Mouse (Mus musculus) embryonic facial prominence, embryonic 11.5 days (tissue): ENCODE measurements around the gene Zfp46. TPM values are rescaled to one million over a fixed set of nuclear protein-coding genes. Genes with fewer than 3 reads are reported as not detected.

ENCODE experiments used
- ATAC-seq: fragments of 200-750 bp; cut with Nextera tagmentation; replicated peaks from 2 replicates; pipeline ENCODE4 v1.8.0; 2017; ENCODE audit warnings: low read depth; ENCODE audit not compliant: insufficient number of reproducible peaks, low FRiP score, low TSS enrichment
- DNase-seq: peaks from one replicate; pipeline ENCODE4 v3.0.0-alpha.2; 2015; ENCODE audit warnings: low spot score
- H3K27ac ChIP-seq: fragments of 300-500 bp; sonication (generic); replicated peaks from 2 replicates; pipeline ENCODE4 v1.5.1; 2014; ENCODE audit warnings: mild to moderate bottlenecking, low read depth, low read length, control low read depth
- H3K27me3 ChIP-seq: fragments of 300-500 bp; sonication (generic); 2 replicates; pipeline ENCODE4 v1.6.1; 2014; ENCODE audit warnings: mild to moderate bottlenecking, low read length, moderate library complexity, mixed read lengths; ENCODE audit not compliant: control insufficient read depth, insufficient read depth
- H3K36me3 ChIP-seq: fragments of 300-500 bp; sonication (generic); replicated peaks from 2 replicates; pipeline ENCODE4 v1.6.1; 2014; ENCODE audit warnings: low read depth, mild to moderate bottlenecking, low read length, moderate library complexity, mixed read lengths; ENCODE audit not compliant: control insufficient read depth, insufficient read depth
- H3K4me1 ChIP-seq: fragments of 300-500 bp; sonication (generic); 2 replicates; pipeline ENCODE4 v1.6.1; 2014; ENCODE audit warnings: low read length, mixed read lengths; ENCODE audit not compliant: control insufficient read depth, insufficient read depth
- H3K4me2 ChIP-seq: fragments of 300-500 bp; sonication (generic); 2 replicates; pipeline ENCODE4 v1.6.1; 2014; ENCODE audit warnings: low read depth, mild to moderate bottlenecking, control low read depth, low read length, moderate library complexity
- H3K4me3 ChIP-seq: fragments of 300-500 bp; sonication (generic); 2 replicates; pipeline ENCODE4 v1.5.1; 2014; ENCODE audit warnings: low read depth, low read length, control low read depth
- H3K9ac ChIP-seq: fragments of 300-500 bp; sonication (generic); replicated peaks from 2 replicates; pipeline ENCODE4 v1.6.1; 2014; ENCODE audit warnings: mild to moderate bottlenecking, control low read depth, low read length
- H3K9me3 ChIP-seq: fragments of 300-500 bp; sonication (generic); replicated peaks from 2 replicates; pipeline ENCODE4 v1.6.1; 2016; ENCODE audit warnings: mild to moderate bottlenecking, low read length, inconsistent platforms, mixed read lengths; ENCODE audit not compliant: control insufficient read depth
- WGBS: fragments of 180-500 bp; shearing (Covaris S2); extraction: QIAGEN DNeasy Blood & Tissue Kit; methylation state at CpG from one replicate; pipeline ENCODE4 v1.1.7; 2014; 5-methylcytosine and 5-hydroxymethylcytosine counted together
- polyA plus RNA-seq: library from polyadenylated mRNA; unstranded; fragments of >200 nt; fragmentation: Nextera tagmentation; extraction: Ambion mirVana; gene quantifications from 2 replicates; pipeline ENCODE4 v1.2.1, GENCODE M21; 2014

The Zfp46 gene
- polyA plus RNA-seq, 1 experiment from 2014 or later, result 28.0 TPM

- Histone ChIP-seq H3K36me3 (no peaks in the 10 kb centered on the region), H3K4me3 (no peak overlapping the region), H3K9ac (no peak overlapping the region), H3K4me1 (peaks cover 22% of the 10 kb centered on the region), H3K4me2 (no peak overlapping the region), H3K9me3 (no peaks in the 10 kb centered on the region), H3K27me3 (peaks cover 45% of the 10 kb centered on the region), H3K27ac (no peak overlapping the region)
- DNase-seq (no peak), ATAC-seq (no peak)
- WGBS, result 58% methylated on average over 7 of the region's 7 CpGs
These were observed 40.3 kb upstream of the Zfp46 start for GRCm38 (mm10) chr4:136244208-136244607.

- peaks cover 22% of the 10 kb centered on the region for H3K4me1 ChIP-seq
These were observed 38.8 kb upstream of the Zfp46 start for GRCm38 (mm10) chr4:136245681-136246080.

GRCm38 (mm10) chr4:136246568-136246969, 37.9 kb upstream of the Zfp46 start:
- Histone ChIP-seq H3K4me3 (no peak overlapping the region), H3K27me3 (peaks cover 55% of the 10 kb centered on the region), H3K9me3 (no peaks in the 10 kb centered on the region), H3K36me3 (no peaks in the 10 kb centered on the region), H3K4me1 (peaks cover 22% of the 10 kb centered on the region), H3K27ac (no peak overlapping the region), H3K9ac (no peak overlapping the region), H3K4me2 (no peak overlapping the region)
- no peak for DNase-seq
- WGBS, result 3% methylated on average over 12 of the region's 12 CpGs
- ATAC-seq, result no peak

More at GRCm38 (mm10) chr4:136245681-136246080, 38.8 kb upstream of the Zfp46 start:
- Histone ChIP-seq H3K9me3 (no peaks in the 10 kb centered on the region), H3K36me3 (no peaks in the 10 kb centered on the region), H3K27ac (no peak overlapping the region), H3K4me2 (no peak overlapping the region), H3K9ac (no peak overlapping the region), H3K27me3 (peaks cover 55% of the 10 kb centered on the region), H3K4me3 (no peak overlapping the region)
- 38% methylated on average over 5 of the region's 5 CpGs for WGBS
- no peak for ATAC-seq
- DNase-seq, result no peak

GRCm38 (mm10) chr4:136247386-136247728, 37.1 kb upstream of the Zfp46 start:
- Histone ChIP-seq H3K27ac (no peak overlapping the region), H3K9ac (no peak overlapping the region), H3K9me3 (no peaks in the 10 kb centered on the region), H3K27me3 (peaks cover 55% of the 10 kb centered on the region), H3K4me1 (peaks cover 22% of the 10 kb centered on the region), H3K4me2 (peak overlapping the region; percentile 90), H3K36me3 (no peaks in the 10 kb centered on the region), H3K4me3 (peak overlapping the region; percentile 46)
- under 1% methylated on average over 14 of the region's 14 CpGs for WGBS
- DNase-seq, result peak; percentile 28
- ATAC-seq, result no peak

DNA sequence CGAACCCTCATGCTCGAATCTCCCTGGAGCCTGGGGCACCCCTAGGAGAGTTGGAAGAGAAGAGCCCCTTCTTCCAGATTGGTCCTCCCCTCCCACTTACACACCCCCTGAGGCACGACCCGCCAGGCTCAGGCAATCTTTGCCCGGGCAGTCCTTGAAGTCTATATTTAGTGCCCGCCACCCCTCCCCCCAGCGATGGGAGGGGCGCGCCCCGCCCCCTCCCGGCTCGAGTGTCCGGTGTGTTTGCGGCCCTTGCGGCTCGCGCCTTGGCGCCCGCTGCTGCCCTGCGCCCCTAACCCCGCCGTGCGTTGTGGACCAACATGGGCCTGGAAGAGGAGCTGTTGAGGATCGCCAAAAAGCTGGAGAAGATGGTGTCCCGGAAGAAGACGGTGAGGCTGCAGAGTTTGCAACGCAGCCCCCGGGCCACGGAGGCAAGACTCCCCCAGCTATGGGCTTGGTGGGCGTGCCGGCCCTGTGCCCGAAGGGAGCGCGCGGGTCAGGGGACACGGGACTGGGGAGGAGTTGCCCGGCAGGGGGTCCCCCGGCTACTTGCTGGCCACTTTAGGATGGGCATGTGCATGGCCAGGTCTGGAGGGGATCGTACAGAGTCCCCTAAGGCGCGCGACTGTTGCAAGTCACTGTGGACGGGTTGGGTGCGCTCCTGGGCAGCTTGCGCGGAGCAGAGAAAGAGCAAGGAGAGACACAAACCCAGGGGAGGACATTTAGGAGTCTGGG, 36.6 kb upstream of the Zfp46 start, which contains the start of gene Tcea3:
Gene Tcea3, plus strand, starts transcription at position 1 of the 735 bp plus-strand sequence.
- Histone ChIP-seq H3K36me3 (no peaks in the 10 kb centered on the region), H3K4me1 (peaks cover 22% of the 10 kb centered on the region), H3K9me3 (no peaks in the 10 kb centered on the region), H3K27me3 (peaks cover 55% of the 10 kb centered on the region), H3K4me2 (peak within 1 kb of the TSS; percentile 90), H3K4me3 (peak within 1 kb of the TSS; percentile 46), H3K9ac (peak within 1 kb of the TSS; percentile 34), H3K27ac (no peak within 1 kb of the TSS)
- DNase-seq, result peak; percentile 47
- WGBS, result under 1% methylated on average over 45 of the region's 46 CpGs
- ATAC-seq, result 0 out of 2 replicates have a peak, but pooled peaks have one; percentile 31

- Histone ChIP-seq H3K27me3 (peaks cover 55% of the 10 kb centered on the region), H3K9ac (peak overlapping the region; percentile 34), H3K36me3 (no peaks in the 10 kb centered on the region), H3K4me1 (peaks cover 22% of the 10 kb centered on the region), H3K9me3 (no peaks in the 10 kb centered on the region), H3K4me3 (peak overlapping the region; percentile 46), H3K27ac (no peak overlapping the region), H3K4me2 (peak overlapping the region; percentile 90)
- DNase-seq, result peak; percentile 42
- no peak for ATAC-seq
- WGBS, result 1% methylated on average over 36 of the region's 37 CpGs
These were observed 35.8 kb upstream of the Zfp46 start for GRCm38 (mm10) chr4:136248464-136249331.

DNA sequence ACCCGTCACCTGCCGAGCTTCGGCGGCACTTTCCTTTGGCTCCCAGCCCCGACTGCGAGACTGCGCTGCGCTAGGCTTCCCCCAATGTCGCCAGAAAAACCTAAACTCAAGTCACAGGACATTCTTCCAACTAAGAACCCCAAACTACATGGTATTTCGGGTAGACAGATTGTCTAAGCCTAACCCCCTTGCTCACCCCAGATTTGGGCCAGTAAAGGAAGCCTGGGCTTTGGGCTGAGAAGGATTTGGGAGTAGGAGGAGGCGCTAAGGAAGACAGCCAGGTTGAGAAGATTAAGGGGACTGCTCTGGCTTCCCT, 35.2 kb upstream of the Zfp46 start:
- ATAC-seq, result no peak
- Histone ChIP-seq H3K4me2 (no peak overlapping the region), H3K9ac (no peak overlapping the region), H3K9me3 (no peaks in the 10 kb centered on the region), H3K4me1 (peaks cover 22% of the 10 kb centered on the region), H3K27me3 (peaks cover 53% of the 10 kb centered on the region), H3K36me3 (no peaks in the 10 kb centered on the region), H3K27ac (no peak overlapping the region), H3K4me3 (no peak overlapping the region)
- no peak for DNase-seq
- 2% methylated on average over 11 of the region's 11 CpGs for WGBS

DNA sequence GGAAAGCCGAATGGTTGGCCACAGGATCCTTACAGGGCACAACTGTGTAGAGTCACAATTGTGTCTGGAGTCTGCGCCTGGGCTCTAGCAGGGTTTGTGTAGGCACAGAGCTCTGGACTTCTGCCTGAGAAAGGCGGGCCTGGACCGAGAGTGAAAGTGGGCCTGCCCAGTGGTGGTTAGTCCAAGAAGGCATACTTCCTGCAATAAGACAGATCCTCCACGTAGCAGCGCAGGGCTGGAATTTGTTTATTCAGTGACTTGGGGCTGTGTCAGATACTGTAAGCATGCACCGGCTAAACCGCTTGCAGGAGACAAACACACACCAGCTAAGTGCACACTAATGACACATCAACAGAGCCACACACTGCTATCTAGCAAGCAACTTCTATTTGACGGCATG, 34.7 kb upstream of the Zfp46 start:
- DNase-seq, result no peak
- Histone ChIP-seq H3K36me3 (no peaks in the 10 kb centered on the region), H3K4me2 (no peak overlapping the region), H3K4me3 (no peak overlapping the region), H3K9ac (no peak overlapping the region), H3K27ac (no peak overlapping the region), H3K4me1 (peaks cover 22% of the 10 kb centered on the region), H3K9me3 (no peaks in the 10 kb centered on the region), H3K27me3 (peaks cover 53% of the 10 kb centered on the region)
- 39% methylated on average over 9 of the region's 9 CpGs for WGBS
- ATAC-seq, result no peak
